Mouse (Mus musculus) adrenal gland, adult 18-20 months (tissue): ENCODE measurements around the gene Dcun1d3. TPM values are rescaled to one million over a fixed set of nuclear protein-coding genes. Genes with fewer than 3 reads are reported as not detected.

Experiments
- DNase-seq, 2 experiments: peaks; one replicate each; pipeline ENCODE4 v3.0.0; 2021 to 2022; ENCODE audit warnings: low spot score in 2 of 2
- total RNA-seq, 2 experiments: library from RNA; stranded (reverse); gene quantifications; 1 replicate in 1 of 2; 2 replicates in 1 of 2; pipeline ENCODE4 v1.2.3; 2021

Dcun1d3 gene
- total RNA-seq, 2 experiments from 2014 or later, result 39.2 to 43.1 TPM

- DNase-seq, result no peak
These were observed 60.7 kb downstream of the Dcun1d3 start for GRCm38 (mm10) chr7:119835371-119835770.

- no peak for DNase-seq
These were observed 87.4 kb downstream of the Dcun1d3 start for GRCm38 (mm10) chr7:119808723-119809122.

DNA sequence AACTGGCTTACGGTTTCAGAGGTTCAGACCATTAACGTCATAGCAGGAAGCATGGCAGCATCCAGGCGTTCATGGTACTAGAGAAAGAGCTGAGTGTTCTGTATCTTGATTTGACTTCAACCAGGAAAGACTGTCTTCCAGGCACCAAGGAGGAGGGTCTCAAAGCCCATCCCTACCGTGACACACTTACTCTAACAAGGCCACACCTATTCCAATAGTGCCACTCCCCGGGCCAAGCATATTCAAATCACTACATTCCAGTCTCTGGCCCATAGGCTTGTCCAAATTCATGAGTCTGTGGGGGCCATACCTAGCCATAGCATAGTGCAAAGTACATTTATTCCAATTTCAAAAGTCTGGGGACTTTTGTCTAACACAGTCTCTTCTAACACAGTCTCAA lies 88.7 kb downstream of the Dcun1d3 start:
- DNase-seq, result no peak

Other genes starting within 250 kb of the Dcun1d3 start
- not detected for gene Acsm4, start 206.3 kb downstream of the Dcun1d3 start, total RNA-seq
- gene Thumpd1, start 175.5 kb downstream of the Dcun1d3 start, total RNA-seq, result 10 to 100 TPM; 30.2 to 30.4 TPM
- 10 to 100 TPM; 41.2 to 49.2 TPM for gene Acsm3, start 135.4 kb downstream of the Dcun1d3 start, total RNA-seq
- 1 to 10 TPM; 4.5 to 7.5 TPM for gene Rexo5, start 102.3 kb downstream of the Dcun1d3 start, total RNA-seq
- gene Eri2, start 102.2 kb downstream of the Dcun1d3 start, total RNA-seq, result 1 to 10 TPM; 5.8 to 6.6 TPM
- 1 to 10 TPM; 7.4 to 8.9 TPM for gene Lyrm1, start 437 bp downstream of the Dcun1d3 start, total RNA-seq
- gene Dnah3, start 199.0 kb upstream of the Dcun1d3 start, total RNA-seq, result under 1 TPM; 0.03 to 0.26 TPM
- 100 to 1,000 TPM in 1 of 2 experiments, 10 to 100 TPM in 1; 74.7 to 102 TPM for gene Tmem159, start 206.1 kb upstream of the Dcun1d3 start, total RNA-seq
- gene Zp2, start 249.0 kb upstream of the Dcun1d3 start, total RNA-seq, result not detected